Mouse (Mus musculus) lung, adult 2 months (tissue): ENCODE measurements around the gene Plpp3.

Experiments used
- CTCF ChIP-seq: fragments of 200-500 bp; IDR thresholded peaks from 2 replicates; pipeline ENCODE4 v1.5.1; 2011; ENCODE audit warnings: mild to moderate bottlenecking, low read length, control low read depth; ENCODE audit not compliant: insufficient read depth
- POLR2A ChIP-seq: fragments of 200-500 bp; IDR thresholded peaks from 2 replicates; pipeline ENCODE4 v1.6.1; 2011; ENCODE audit warnings: low read depth, mild to moderate bottlenecking, control low read depth, low read length, borderline replicate concordance; ENCODE audit errors: extremely low read depth

- TF ChIP-seq POLR2A = no peak
- TF ChIP-seq CTCF = no peak
These were observed 63.7 kb downstream of the Plpp3 start for GRCm38 (mm10) chr4:105220849-105221248.
